Mouse (Mus musculus): ENCODE data around the gene Gm10128. TPM values are rescaled to one million over a fixed set of nuclear protein-coding genes. Genes with fewer than 3 reads are reported as not detected.
"Not testable (repeated sequence)": the region's sequence is repeated elsewhere in the genome, so short reads cannot be mapped to it uniquely, and the experiment has no call there.

Gm10128 gene
- polyA plus RNA-seq (2016; fragmentation: Nextera tagmentation; extraction: Ambion mirVana), result not detected in 2 replicates

GRCm38 (mm10) chr14:7643872-7644271 is at the start of gene Gm10128:
Gene Gm10128 (minus strand): TSS chr14:7643972.
- not testable (repeated sequence) for DNase-seq (ENCODE audit: low spot score); H3K4me3 ChIP-seq; H3K27me3 ChIP-seq (ENCODE audit: insufficient read depth, poor library complexity, severe bottlenecking); H3K27ac ChIP-seq; H3K4me1 ChIP-seq; H3K36me3 ChIP-seq; H3K9me3 ChIP-seq
- no CpG with 5 or more reads among the region's 2 CpGs for WGBS

- not testable (repeated sequence) for H3K4me3 ChIP-seq; H3K27me3 ChIP-seq (ENCODE audit: insufficient read depth, poor library complexity, severe bottlenecking); H3K9me3 ChIP-seq; H3K36me3 ChIP-seq; H3K4me1 ChIP-seq; H3K27ac ChIP-seq; DNase-seq (ENCODE audit: low spot score)
- WGBS, result 60% methylated on average over 4 of the region's 5 CpGs
Measured at GRCm38 (mm10) chr14:7681170-7681569, 37.4 kb upstream of the Gm10128 start.

GRCm38 (mm10) chr14:7662491-7662890 is 18.7 kb upstream of the Gm10128 start:
- not testable (repeated sequence) for DNase-seq (ENCODE audit: low spot score)
- 75% methylated on average over 2 of the region's 2 CpGs for WGBS

GRCm38 (mm10) chr14:7658101-7659074 is 14.6 kb upstream of the Gm10128 start:
- DNase-seq (ENCODE audit: low spot score); H3K27ac ChIP-seq: not testable (repeated sequence)

More at GRCm38 (mm10) chr14:7662491-7662890, 18.7 kb upstream of the Gm10128 start:
- not testable (repeated sequence) for H3K4me1 ChIP-seq; H3K9me3 ChIP-seq; H3K4me3 ChIP-seq; H3K27ac ChIP-seq; H3K36me3 ChIP-seq; H3K27me3 ChIP-seq (ENCODE audit: insufficient read depth, poor library complexity, severe bottlenecking)

GRCm38 (mm10) chr14:7657456-7657855 is 13.7 kb upstream of the Gm10128 start:
- WGBS, result 9% methylated on average over 7 of the region's 10 CpGs
- not testable (repeated sequence) for H3K4me3 ChIP-seq

More at GRCm38 (mm10) chr14:7658101-7659074, 14.6 kb upstream of the Gm10128 start:
- H3K27me3 ChIP-seq (ENCODE audit: insufficient read depth, poor library complexity, severe bottlenecking); H3K36me3 ChIP-seq; H3K9me3 ChIP-seq; H3K4me1 ChIP-seq: not testable (repeated sequence)
- WGBS, result 1% methylated on average over 37 of the region's 76 CpGs
- peak overlapping the region; percentile 53 for H3K4me3 ChIP-seq

GRCm38 (mm10) chr14:7595492-7595891 is 48.3 kb downstream of the Gm10128 start, which contains the start of gene Gm10338:
Gene Gm10338 (minus strand): TSS chr14:7595592.
- not testable (repeated sequence) for H3K27me3 ChIP-seq (ENCODE audit: insufficient read depth, poor library complexity, severe bottlenecking); H3K36me3 ChIP-seq; DNase-seq (ENCODE audit: low spot score); H3K4me1 ChIP-seq; H3K4me3 ChIP-seq; H3K27ac ChIP-seq; H3K9me3 ChIP-seq
- no CpG with 5 or more reads among the region's 2 CpGs for WGBS

More at GRCm38 (mm10) chr14:7657456-7657855, 13.7 kb upstream of the Gm10128 start:
- H3K27ac ChIP-seq; DNase-seq (ENCODE audit: low spot score); H3K4me1 ChIP-seq; H3K9me3 ChIP-seq; H3K27me3 ChIP-seq (ENCODE audit: insufficient read depth, poor library complexity, severe bottlenecking); H3K36me3 ChIP-seq: not testable (repeated sequence)

Other genes starting within 250 kb of the Gm10128 start
- not detected in 2 replicates for gene Gm3755, start 193.1 kb downstream of the Gm10128 start, polyA plus RNA-seq (2016; fragmentation: Nextera tagmentation; extraction: Ambion mirVana)
- gene Gm3752, start 160.2 kb downstream of the Gm10128 start, polyA plus RNA-seq (2016; fragmentation: Nextera tagmentation; extraction: Ambion mirVana), result 1.5 and 2.0 TPM in 2 replicates
- gene Gm3558, start 75.4 kb downstream of the Gm10128 start, polyA plus RNA-seq (2016; fragmentation: Nextera tagmentation; extraction: Ambion mirVana), result 0.23 and 0.63 TPM in 2 replicates
- gene Gm10338, start 48.4 kb downstream of the Gm10128 start, polyA plus RNA-seq (2016; fragmentation: Nextera tagmentation; extraction: Ambion mirVana), result not detected in 2 replicates
- gene Gm26661, start 147.6 kb upstream of the Gm10128 start, polyA plus RNA-seq (2016; fragmentation: Nextera tagmentation; extraction: Ambion mirVana), result not detected in 2 replicates
- gene Flnb, start 174.0 kb upstream of the Gm10128 start, polyA plus RNA-seq (2016; fragmentation: Nextera tagmentation; extraction: Ambion mirVana), result 15.2 and 18.5 TPM in 2 replicates